Mouse (Mus musculus): ENCODE results near the gene Cyp2s1. TPM values are rescaled to one million over a fixed set of nuclear protein-coding genes. Genes with fewer than 3 reads are reported as not detected.

Gene Cyp2s1
- total RNA-seq (2021), result 2.5 and 2.9 TPM in 2 replicates
- long read RNA-seq, partial matches to known transcripts, result 0 of 3 reads
- long read RNA-seq, other reads (novel, unspliced or antisense), result 0 of 3 reads

DNA sequence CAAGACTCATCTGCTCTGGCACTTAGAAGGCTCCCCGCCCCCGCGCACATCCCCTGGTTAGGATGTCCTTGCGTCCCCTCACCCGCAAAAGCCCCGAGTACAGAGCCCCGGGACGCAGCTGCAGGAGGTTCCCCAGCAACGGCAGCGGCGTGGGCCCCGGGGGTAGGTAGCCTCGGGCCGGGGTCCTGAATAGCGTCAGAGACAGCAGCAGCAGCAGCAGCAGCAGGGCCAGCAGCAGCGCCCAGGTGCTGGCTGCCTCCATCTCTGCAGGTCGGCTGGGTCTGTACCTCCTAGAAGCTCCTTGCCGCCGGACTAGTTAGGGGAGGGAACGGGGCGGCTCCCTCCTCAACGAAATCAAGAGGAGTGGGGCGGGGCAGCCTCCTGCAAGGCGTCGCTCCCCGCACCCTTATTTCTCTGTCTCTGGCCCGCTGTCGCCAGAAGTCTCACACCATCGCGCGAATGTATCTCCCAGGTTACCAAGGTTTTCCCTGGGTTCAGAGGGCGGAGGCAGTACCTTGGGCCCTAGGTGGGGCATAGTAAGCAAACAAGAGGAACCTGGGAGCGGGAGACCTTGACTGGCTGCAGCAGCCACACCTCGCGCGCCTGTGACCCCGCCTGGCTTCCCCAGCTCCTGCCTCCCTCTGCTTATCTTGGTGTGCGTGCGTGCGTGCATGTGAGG, at the start of gene Cyp2s1:
Gene Cyp2s1, minus strand, starts transcription at position 673 of the 679 bp plus-strand sequence.
- DNase-seq, result no peak

DNA sequence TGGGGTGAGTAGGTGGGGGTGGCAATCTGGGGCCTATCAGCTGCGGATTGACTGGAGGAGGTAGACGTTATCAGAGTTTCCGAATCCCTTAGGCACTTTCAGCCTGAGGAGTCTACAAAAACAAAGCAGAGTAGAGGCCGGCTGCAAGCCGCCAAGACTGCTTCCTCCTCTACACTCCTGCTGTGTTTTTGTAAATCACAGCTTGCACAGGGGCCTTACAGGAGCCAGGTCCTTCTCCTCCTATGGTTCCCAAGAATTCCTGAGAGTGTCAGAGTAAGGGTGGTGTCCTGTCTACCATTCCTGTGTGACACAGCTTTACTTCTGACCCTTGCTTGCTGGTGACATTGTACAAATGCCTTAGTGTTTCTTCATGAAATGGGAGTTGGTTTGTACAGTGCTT, 48.1 kb upstream of the Cyp2s1 start:
- no peak for DNase-seq

- DNase-seq, result no peak
Observed at GRCm38 (mm10) chr7:25863756-25864155, 47.0 kb upstream of the Cyp2s1 start.

GRCm38 (mm10) chr7:25862365-25862764, 45.7 kb upstream of the Cyp2s1 start:
- no peak for DNase-seq

DNA sequence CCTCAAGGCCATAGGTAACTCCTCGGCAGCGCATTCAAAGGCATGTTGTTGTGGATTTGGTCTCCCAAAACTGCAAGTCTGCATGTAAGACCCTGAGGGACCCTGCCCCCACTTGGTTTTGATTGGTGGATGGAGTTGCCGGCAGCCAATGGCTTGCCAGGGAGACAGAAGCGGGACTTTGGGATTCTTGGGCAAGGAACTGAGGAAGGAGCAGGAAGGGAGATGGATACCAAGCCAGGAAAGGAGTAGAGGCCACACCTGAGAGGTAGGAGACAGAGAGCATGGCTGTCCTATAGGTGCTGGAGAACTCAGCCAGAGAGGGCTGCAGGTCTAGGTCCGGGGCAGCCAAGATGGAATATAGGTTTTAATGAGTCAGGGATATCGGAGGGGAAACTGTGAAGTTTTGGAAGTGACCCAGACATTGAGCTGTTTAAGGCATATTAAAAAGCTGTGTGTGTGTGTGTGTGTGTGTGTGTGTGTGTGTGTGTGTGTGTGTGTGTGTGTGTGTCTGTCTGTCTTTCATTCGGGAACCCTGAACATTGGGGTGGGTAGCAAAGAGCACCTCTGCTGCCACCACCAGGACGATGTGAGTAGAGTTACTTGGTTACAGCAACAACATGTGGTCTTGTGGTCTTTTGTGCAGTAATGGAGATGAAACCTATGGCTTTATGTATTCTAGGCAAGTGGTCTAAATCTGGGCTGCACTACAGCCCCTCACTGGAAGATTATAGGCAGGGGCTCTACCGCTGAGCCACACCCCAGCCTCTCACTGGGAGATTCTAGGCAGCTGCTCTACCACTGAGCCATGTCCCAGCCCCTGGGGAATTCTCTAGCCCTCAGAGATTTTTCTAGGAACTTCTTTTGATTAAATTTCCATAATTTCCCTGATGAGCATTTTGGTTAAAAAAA, 43.5 kb upstream of the Cyp2s1 start:
- DNase-seq, result no peak

DNA sequence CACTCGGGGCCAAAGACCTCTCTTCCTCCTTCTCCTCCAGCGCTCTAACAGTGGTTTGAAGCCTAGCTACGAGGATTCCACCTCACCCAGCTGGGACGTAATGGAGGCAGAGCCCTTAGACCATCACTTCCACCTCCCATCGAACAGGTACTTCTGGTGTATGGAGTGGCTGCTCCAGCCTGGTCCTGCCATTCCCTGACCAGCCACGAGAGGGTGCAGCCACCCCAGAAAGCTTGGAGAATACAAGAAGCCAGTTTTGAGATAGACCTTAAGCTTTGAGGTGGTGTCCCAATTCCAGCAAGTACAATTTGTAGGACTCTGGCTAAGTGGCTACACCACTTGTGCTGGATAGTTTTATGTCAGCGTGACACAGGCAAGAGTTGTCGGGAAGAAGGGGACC, 38.4 kb upstream of the Cyp2s1 start:
- DNase-seq, result peak; percentile 68

DNA sequence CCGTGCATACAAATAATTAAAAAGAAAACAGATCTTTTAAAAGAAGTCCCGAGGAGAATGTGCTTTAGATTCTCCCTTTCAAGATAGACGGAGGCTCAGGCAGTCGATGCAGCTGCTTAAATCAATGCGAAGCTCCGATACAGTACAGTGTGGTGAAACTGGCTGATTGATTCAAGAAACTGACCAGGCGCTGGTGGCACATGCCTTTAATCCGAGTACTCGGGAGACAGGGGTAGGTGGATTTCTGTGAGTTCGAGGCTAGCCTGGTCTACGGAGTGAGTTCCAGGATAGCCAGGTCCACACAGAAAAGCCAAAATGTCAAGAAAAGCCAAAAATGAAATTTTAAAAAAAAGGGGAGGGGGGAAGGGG, 31.7 kb upstream of the Cyp2s1 start:
- peak; percentile 5 for DNase-seq

GRCm38 (mm10) chr7:25847722-25848443, 31.2 kb upstream of the Cyp2s1 start:
- peak; percentile 91 for DNase-seq

- DNase-seq, result no peak
Observed at GRCm38 (mm10) chr7:25844885-25845284, 28.2 kb upstream of the Cyp2s1 start.

GRCm38 (mm10) chr7:25844423-25844822, 27.7 kb upstream of the Cyp2s1 start:
- DNase-seq, result no peak

DNA sequence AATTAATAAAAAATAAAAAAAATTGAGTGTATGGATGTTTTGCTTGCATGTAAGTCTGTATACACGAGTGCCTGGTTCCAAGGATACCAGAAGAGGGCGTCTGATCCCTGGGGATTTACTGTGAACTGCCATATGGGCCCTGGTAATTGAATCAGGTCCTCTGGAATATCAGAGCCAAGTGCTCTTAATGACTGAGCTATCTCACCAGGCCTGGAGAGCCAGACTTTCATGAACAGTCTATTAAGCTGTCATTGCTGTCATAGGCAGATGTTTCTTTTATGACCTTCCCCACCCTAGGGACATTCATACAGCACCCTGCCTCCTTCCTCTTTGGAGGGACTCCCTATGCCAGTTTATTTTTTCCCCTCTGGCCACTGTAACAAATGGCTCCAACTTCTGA, 26.8 kb upstream of the Cyp2s1 start:
- no peak for DNase-seq

DNA sequence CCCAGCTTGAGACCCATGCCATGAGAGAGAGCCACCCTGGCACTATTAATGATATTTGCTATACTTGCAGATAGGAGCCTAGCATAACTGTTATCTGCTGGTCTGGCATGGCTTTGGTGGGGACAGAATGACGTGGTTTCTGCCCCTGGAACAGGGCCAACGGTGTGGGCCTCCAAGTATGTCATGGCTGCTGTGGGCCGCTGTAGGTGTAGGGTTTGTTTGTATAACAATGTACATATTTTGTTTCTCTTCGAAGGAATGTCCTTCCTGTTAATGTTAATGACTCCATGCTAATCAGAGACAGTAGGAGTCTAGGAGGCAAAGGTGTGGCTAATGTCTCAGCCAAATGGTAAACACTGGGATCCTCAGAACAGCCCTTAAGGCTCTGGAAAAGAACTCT, 24.2 kb upstream of the Cyp2s1 start:
- DNase-seq, result no peak

DNA sequence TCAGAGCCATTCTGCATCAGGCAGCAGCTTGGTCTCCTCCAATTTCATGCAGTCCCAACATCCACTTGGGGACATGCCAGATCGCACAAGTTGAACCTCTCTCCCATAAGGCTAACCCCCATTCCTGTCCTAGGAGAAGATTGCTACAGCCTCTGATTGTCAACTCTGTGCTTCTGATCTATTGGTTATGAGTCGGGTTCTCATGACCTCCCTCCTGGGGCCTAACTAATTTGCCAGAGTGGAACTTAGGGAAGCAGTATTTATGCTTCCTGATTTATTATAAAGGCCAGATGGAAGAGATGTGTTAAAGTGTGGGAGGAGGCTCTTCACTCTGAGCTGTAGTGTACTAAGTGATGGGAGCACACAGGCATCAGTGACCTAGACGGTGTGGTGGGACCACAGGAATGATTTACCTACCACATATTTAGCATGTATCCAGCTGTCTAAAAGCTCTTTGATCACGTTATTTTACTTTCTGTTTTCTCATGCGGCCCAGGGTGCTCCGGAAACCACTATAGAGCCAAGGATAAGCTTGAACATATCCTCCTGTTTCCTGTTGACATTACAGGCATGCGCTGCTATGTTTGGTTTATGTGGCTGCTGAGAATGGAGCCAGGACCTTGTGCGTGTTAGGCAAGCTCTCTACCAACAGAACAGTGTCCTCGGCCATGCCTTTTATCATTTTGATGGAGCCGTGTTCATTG, 18.6 kb upstream of the Cyp2s1 start:
- no peak for DNase-seq

DNA sequence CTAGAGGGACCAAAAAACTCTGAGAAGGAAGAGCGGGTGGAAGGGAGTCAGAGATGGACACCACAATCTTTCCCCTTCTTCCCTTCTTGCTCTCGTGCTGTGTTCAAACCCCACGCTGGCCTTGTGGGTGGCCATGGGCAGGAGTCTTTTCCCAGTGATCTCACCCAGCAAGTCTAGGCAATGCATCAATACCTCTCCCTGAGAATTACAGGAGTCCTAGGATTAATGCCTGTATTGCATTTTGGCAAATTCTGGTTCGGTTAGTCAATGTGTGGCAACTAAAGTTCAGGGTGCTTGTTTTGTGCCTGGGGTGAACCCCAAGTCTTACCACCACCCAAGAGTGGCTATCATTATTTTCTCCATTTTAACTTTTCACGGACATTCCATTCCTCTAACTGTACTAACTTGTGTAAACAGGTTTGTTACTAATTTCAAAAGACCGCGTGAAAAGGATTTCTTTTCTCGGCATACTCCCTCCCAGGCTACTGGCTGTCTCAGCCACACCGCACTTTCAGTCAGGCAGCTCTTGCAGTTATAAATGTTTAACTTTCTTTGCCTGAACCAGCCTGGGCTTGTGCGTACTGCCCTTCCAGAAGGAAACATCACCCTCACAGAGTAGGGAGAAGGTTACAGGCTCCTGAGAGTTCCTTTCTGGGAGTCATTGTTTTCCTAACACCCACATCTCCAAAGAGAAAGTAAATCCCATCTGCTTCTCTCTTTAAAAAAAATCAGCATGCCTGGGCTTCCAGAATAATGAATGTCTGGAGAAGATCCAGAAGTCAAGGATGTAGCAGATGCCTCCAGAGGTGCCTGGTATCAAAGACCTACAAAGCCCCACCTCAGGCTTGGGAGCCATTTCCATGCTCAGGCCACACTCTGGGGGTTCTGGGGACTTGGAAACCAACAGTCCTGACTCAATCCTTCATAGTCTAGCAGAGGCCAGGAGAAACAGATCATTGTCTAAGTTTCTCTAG, 15.1 kb upstream of the Cyp2s1 start:
- no peak for DNase-seq

DNA sequence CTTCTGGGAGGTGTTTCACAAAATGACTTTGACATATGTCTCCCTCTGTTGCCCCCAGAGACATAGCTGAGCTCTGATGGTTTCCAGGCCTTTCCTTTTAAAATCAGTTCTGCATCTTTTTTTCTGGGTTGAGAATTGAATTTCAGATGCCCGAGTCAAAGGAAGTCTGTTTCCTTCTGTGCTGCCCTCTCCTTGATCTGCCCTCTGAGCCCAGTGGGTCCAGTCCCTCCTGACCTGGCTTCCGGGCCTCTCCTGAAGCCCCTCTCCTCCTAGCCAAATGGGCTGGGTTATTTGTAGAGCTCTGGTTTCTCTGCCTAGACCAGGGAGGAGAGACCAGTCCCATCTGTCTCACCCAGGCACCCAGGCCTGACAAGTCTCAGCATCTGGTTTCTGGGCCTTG, 13.5 kb upstream of the Cyp2s1 start:
- no peak for DNase-seq

GRCm38 (mm10) chr7:25827199-25827598, 10.5 kb upstream of the Cyp2s1 start:
- DNase-seq, result peak; percentile 36

GRCm38 (mm10) chr7:25826029-25826428, 9.3 kb upstream of the Cyp2s1 start:
- DNase-seq, result no peak

GRCm38 (mm10) chr7:25825043-25825442, 8.3 kb upstream of the Cyp2s1 start:
- DNase-seq, result no peak

GRCm38 (mm10) chr7:25815571-25815970, 1.1 kb downstream of the Cyp2s1 start:
- DNase-seq, result no peak

GRCm38 (mm10) chr7:25814711-25815110, 2.0 kb downstream of the Cyp2s1 start:
- no peak for DNase-seq

- DNase-seq, result no peak
Observed at GRCm38 (mm10) chr7:25812195-25812594, 4.5 kb downstream of the Cyp2s1 start.
